Mouse (Mus musculus) retina, adult 2 months (tissue): ENCODE results near the gene Hbq1b.
"Not testable (repeated sequence)": the region's sequence is repeated elsewhere in the genome, so short reads cannot be mapped to it uniquely, and the experiment has no call there.

ENCODE experiments used
- DNase-seq: peaks from one replicate; pipeline ENCODE4 v3.0.0-alpha.2; 2012; ENCODE audit warnings: low read depth, low spot score

Gene Hbq1b

DNA sequence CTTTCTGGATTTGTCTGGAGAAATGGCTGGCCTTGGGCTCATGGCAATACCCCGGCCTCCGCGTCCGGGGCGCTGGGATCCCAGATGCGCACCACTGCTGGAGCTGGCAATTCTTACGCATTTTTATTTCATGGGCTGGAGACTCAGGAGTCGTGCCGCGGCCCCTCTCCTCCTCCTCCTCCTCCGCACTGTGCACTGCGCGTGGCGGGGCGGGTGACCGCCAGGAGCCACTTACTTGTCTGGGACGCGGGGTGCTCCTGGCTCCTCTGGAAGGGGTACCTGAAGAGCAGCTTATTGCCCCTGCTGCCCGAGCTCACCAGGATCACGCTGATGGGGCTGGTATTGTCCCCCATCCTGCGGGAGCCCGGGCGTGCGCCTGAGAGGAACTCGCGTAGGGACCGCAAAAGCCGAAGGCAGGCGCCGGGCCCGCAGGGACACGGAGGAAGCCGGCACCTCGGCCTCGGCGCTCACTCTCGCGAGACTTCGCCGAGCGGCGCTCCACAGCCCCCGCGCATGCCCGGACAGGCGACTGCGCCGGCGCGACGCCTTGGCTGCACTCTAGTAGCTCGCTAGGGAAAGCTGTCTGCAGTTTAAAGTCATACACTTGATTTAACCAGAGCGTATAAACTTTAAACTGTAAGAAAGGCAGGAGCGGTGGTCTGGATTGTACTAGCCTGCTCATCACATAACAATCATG, 19.4 kb upstream of the Hbq1b start, which contains the start of gene Nprl3:
Nprl3 (minus strand) TSS at position 520 of the 697 bp plus-strand sequence.
- peak; percentile 83 for DNase-seq

DNA sequence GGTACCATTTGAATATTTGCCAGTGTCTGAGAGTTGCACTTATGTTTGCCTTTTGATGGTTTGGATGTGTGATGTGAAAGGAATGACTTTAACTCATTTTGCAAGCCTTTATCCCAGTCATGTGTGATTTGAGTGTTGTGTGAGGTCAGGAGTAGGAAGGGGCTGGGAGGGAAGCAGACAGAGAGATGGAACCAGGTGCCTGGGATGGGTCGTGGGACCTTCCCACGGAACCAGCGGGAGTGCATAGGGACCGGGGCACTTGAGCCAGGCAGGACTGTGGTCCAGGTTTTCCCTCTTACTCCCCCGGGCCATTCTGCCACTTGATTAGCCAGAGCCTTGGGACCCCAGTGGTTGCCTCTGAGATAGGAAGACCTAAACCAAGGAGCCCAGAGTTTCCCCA, 18.8 kb upstream of the Hbq1b start:
- no peak for DNase-seq

DNA sequence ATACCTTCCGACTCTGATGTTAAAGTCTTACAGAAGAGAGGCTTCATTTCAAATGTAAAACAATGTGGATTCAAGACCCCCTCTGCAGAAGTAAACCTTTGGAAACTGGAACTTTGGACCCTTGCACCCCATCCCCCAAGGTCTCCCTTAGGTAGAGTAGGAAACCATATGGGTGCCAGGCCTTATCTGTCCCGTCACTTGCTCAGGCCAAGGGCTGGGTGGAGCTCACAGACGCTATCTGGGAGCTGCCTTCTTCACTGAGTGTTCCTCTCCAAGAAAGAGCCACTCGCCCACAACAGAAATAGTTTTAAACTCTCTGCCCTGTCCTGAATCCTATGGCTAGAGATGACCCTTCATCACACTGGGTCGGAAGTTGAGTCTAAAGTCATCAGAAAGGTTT, 17.8 kb upstream of the Hbq1b start:
- no peak for DNase-seq

DNA sequence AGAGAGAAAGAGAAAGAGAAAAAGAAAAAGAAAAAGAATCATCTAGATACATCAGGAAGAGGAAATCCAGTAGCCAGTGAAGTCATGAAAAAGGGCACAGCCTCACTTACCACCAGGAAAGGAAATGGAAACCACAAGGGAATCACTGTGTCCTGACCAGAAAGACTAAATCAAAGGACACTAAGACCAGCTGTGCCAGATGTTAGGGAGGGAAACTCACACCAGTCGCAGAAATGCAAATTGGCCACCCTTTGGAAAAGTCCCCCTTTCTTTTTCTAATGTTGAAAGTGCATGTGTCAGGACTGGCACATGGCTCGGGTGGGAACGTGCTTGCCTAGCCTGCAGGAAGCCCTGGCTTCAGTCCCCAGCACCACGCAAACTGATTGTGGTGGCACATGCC, 15.6 kb upstream of the Hbq1b start:
- no peak for DNase-seq

DNA sequence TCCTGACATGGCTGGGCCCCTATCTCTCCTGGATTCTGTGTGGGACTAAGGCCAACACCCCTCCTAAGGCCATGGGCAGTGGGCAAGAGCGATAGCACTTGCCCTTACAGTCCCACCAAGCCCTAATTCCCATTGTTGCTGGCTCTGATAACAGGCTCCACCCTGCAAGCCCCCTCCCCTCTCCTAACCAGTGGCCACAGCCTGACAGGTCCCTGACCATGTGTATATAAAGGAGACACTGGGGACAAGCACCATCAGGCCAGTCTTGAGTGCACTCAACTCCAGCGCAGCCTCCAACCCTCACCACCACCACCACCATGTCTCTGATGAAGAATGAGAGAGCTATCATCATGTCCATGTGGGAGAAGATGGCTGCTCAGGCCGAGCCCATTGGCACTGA, 10.4 kb upstream of the Hbq1b start, which contains the start of gene Hba-x:
Hba-x (plus strand) TSS at position 54 of the 400 bp plus-strand sequence.
- DNase-seq, result no peak

DNA sequence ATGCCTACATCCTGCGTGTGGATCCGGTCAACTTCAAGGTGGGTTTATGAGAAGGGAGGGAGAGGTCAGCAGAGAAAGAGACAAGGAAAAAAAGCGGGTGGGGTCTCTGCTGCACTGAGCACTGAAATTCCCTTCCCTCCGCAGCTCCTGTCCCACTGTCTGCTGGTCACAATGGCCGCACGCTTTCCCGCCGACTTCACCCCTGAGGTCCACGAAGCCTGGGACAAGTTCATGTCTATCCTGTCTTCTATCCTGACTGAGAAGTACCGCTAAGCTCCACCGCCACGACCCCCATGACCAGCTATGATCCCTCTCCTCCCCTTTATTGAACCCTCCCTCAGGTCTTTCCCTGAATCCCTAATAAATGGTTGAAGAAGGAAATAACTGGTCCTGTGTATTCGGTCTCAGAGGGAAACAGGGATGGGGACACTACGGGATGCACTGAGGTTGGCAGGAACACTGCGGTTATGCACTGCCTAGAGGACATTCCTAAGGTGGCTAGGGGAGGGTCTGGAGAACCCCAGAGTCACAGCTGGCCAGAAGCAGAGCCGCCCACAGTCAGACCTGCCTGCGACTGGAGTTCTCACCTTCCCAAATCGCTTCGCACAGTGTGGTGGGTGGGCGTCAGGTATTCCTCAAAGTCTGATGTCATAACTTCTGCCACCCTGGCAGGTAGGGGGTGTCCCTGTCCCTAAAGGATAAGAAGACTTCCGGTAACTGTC, 8.9 kb upstream of the Hbq1b start:
- DNase-seq, result no peak

DNA sequence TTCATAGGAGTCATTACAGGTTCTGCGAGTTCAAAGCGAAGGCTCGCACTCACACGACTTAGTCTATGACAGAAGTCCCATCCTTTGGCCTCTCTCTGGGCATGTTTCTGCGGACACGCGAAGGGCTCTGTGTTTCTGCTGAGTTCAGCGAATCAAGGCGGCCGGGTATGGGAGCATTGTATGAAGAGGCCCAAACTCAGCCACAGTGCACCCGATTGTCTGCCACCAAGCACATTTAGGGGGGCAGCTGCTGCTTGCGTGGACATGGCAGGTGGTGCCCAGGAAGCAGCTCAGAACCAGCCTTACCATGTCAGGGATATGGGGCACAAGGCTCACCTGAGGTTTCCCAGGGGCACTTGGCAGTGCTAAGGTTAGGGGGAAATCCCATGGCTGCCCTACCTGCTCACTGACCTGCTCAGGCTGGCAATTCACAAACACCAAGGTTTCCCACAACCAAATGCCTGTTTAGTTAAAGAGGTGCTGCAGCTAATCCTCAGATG, 8.3 kb upstream of the Hbq1b start:
- no peak for DNase-seq

DNA sequence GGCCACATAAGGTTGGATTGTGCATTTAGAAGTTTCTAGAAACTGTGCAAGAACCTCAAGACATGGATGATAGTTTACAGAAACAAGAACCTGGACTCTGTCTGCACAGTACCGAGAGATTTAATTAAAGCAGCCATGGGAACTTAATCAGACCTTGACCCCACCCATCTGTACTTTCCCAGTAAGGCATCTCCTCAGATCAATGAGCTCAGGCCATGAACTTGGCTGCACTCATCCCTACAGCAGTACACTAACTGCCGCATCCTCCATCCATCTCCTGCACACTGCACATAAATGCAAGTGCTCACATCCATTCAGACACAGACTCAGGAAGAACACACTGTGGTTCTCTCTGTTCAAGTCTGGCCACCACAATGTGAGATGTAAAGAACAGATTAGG, 6.1 kb upstream of the Hbq1b start:
- no peak for DNase-seq

DNA sequence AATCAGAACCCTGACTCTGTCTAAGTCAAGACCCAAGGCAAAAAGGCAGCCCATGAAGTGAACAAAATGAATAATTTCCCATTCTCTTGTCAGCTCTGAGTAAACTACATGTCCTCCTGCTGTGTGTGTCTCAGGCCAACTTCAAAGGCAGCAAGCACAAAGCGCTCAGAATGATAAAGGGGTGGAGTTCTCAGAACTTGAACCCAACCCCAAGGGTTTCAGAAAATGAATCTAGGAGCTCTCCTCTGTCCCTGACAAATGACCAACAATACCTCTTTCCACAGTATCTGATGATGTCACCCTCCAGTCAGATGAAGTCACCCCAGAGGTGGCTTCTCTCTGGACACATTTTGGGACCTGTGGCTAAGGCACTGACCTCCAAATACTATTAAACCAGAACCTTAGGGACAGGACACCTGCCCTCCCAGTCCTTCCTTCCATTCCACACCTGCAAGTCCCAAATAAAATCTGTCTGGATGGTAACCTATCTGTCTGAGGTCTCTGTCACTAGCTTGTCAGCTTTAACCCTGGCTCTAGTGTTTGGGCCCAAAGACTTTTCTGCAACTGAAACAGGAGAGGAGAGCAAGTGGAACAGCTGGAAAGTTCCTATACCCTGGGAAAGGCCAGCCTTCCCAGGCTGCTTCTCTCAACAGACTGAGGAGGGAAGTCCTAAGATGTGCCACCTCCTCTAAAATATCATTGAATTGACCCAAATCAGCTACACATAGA, 5.2 kb upstream of the Hbq1b start:
- no peak for DNase-seq

DNA sequence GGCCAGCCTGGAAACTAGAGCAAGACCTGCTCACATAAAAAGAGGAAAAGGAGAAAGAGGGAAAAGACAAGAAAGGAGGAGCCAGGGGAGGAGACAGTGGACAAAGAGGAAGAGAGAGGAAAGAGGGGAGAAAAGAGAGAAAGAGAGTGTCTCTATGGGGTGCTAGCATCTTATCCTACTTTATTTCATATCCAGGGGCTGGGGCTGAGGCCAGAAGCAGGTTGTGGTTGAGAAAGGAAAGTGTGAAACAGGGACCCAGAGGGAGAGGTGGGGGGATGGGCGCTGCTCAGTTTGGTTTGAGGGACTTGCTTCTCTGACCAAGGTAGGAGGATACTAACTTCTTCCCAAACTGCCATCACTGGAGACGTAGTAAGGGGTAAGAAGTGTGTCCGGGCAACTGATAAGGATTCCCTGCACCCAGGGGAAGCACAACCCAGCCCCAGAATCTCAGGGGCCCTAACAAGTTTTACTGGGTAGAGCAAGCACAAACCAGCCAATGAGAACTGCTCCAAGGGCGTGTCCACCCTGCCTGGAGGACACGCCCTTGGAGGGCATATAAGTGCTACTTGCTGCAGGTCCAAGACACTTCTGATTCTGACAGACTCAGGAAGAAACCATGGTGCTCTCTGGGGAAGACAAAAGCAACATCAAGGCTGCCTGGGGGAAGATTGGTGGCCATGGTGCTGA, 3.5 kb upstream of the Hbq1b start, which contains the start of gene Hba-a1:
Hba-a1 (plus strand) TSS at position 421 of the 687 bp plus-strand sequence.
- DNase-seq, result not testable (repeated sequence)

DNA sequence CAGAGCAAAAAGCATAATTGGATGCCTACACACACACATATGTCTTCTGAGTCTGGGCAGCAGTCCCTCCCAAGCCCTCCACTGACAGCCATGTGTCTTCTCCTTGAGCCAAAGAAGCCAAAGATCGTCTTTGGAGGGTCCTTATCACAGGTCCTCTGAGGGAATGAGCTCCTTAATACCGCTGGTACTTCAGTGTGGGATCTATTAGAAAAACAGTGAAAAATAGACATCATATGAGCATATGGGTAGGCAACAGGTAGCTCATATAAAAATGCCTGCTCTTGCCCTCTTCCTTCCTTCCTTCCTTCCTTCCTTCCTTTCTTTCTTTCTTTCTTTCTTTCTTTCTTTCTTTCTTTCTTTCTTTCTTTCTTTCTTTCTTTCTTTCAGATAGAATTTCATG, 2.2 kb upstream of the Hbq1b start:
- not testable (repeated sequence) for DNase-seq

DNA sequence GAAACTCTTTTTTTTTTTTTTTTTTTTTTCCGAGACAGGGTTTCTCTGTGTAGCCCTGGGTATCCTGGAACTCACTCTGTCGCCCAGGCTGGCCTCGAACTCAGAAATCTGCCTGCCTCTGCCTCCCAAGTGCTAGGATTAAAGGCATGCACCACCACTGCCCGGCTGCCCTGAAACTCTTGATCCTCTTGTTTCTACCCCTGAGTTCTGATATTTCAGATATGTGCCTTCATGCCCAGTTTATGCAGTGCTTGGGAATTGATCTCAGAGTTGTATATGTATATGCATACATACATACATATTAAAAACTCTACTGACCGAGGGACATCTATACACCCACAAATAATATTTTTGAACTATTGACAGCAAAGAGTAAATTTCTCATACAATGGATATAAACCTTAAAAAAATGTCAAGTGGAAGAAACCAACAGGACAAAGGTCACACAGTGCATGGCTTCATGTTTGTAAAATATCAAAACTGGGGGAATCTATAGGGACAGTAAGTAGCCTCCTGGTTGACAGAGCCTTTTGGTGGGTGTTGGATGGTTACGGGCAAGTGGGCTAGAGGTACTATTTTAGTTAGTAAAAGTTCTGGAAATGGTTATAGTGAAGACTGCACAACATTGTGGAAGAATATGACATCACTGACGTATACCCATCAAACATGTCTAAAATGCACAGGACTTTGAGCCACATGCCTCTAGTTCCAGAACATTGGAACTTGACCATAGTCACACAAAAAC, 1.6 kb upstream of the Hbq1b start:
- DNase-seq, result no peak

DNA sequence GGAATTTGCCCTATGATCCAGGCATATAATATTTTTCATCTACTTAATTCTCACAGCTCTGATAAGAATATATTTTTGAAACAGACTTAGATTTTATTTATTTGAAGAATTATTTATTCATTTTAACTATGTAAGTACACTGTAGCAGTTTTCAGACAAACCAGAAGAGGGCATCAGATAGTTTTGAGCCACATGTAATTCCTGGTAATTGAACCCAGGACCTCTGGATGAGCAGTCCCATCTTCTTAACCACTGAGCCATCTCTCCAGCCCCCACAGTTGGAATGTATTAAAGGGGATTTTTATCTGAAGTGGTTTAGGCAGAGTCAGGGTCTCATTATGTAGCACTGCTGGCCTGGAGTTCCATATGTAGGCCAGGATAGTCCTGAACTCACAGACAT, 878 bp upstream of the Hbq1b start:
- DNase-seq, result not testable (repeated sequence)

DNA sequence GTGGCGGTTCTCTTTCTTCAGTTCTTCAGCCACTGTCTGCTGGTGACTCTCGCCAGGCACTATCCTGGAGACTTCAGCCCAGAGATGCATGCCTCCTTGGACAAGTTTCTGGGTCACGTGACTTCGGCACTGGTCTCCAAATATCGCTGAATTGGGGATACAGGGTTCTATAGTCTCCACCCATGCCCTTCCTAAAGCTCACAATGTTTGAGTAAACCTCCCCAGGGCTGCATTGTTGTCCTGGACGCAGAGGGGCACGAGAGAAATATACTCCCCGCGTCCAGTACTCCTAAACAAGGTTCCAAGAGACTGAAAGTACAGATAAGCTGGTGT, 694 bp downstream of the Hbq1b start:
- DNase-seq, result no peak

DNA sequence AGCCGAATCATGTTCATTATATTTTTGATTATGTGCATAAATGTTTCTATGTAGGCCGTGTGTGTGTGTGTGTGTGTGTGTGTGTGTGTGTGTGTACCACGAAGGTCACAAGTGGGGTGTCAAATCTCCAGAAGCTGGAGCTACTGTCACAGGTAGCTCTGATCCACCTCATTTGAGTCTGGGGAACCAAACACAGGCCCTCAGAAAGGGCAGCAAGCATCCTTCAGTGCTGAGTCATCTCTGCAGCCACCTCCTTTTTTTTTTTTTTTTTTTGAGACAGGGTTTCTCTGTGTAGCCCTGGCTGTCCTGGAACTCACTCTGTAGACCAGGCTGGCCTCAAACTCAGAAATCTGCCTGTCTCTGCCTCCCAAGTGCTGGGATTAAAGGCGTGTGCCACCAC, 6.1 kb downstream of the Hbq1b start:
- not testable (repeated sequence) for DNase-seq

DNA sequence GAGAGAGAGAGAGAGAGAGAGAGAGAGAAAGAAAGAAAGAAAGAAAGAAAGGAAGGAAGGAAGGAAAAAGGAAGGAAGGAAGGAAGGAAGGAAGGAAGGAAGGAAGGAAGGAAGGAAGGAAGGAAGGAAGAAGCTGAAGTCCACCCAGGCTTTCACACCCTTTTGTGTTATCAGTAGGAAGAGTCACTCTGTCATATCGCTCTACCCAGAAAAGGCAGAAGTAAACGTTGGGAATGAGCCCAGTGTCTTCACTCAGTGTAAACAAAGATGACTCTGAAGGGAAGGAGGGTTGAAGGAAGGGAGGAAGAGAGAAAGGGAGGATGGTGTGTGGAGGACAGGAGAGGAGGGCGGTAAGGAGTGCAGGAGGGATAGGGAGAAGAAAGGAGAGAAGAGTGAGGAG, 6.7 kb downstream of the Hbq1b start:
- not testable (repeated sequence) for DNase-seq

DNA sequence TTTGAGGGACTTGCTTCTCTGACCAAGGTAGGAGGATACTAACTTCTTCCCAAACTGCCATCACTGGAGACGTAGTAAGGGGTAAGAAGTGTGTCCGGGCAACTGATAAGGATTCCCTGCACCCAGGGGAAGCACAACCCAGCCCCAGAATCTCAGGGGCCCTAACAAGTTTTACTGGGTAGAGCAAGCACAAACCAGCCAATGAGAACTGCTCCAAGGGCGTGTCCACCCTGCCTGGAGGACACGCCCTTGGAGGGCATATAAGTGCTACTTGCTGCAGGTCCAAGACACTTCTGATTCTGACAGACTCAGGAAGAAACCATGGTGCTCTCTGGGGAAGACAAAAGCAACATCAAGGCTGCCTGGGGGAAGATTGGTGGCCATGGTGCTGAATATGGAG, 9.4 kb downstream of the Hbq1b start, which contains the start of gene Hba-a2:
Hba-a2 (plus strand) TSS at position 287 of the 400 bp plus-strand sequence.
- DNase-seq, result not testable (repeated sequence)

DNA sequence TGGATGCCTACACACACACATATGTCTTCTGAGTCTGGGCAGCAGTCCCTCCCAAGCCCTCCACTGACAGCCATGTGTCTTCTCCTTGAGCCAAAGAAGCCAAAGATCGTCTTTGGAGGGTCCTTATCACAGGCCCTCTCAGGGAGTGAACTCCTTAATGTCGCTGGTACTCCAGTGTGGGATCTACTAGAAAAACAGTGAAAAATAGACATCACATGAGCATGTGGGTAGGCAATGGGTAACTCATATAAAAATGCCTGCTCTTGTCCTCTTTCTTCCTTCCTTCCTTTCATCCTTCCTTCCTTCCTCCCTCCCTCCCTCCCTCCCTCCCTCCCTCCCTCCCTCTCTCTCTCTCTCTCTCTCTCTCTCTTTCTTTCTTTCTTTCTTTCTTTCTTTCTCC, 10.7 kb downstream of the Hbq1b start:
- DNase-seq, result not testable (repeated sequence)

DNA sequence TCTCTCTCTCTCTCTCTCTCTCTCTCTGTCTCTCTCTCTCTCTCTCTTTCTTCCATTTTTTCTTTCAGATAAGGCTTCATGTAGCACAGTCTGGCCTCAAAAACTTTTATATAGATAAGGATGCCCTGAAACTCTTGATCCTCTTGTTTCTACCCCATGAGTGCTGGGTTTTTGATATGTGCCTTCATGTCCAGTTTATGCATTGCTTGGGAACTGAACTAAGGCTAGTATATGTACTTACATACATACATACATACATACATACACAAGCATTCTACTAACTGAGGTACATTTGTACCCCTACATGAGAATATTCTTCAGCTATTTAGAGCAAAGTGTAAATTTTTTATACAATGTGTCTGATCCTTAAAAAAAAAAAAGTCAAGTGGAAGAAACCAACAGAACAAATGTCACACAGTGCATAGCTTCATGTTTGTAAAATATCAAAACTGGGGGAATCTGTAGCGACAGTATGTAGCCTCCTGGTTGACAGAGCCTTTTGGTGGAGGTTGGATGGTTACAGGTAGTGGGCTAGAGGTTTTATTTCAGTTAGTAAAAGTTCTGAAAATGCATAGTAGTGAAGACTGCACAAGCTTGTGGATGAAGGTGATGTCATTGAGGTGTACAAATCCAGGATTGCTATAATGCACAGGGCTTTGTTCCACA, 11.2 kb downstream of the Hbq1b start:
- no peak for DNase-seq

DNA sequence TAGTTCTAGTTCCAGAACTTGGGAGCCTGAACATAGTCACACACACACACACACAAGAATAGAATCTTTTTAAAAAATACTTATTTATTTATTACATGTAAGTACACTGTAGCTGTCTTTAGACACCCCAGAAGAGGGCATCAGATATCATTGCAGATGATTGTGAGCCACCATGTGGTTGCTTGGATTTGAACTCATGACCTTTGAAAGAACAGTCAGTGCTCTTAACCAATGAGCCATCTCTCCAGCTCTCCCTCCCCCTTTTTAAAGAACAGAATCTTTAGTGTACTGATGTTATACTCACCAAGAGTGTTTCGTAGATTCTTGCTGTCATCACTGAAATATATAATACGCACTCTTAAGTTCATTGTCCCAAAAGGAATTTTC, 11.8 kb downstream of the Hbq1b start:
- no peak for DNase-seq
